Mouse (Mus musculus): ENCODE data around the gene B3galnt1. TPM values are rescaled to one million over a fixed set of nuclear protein-coding genes. Genes with fewer than 3 reads are reported as not detected.
A peak's percentile ranks its signal among the peaks of the same experiment; 100 is the strongest.

The B3galnt1 gene
- polyA plus RNA-seq, 1 experiment from 2014 or later = 33.7 TPM

DNA sequence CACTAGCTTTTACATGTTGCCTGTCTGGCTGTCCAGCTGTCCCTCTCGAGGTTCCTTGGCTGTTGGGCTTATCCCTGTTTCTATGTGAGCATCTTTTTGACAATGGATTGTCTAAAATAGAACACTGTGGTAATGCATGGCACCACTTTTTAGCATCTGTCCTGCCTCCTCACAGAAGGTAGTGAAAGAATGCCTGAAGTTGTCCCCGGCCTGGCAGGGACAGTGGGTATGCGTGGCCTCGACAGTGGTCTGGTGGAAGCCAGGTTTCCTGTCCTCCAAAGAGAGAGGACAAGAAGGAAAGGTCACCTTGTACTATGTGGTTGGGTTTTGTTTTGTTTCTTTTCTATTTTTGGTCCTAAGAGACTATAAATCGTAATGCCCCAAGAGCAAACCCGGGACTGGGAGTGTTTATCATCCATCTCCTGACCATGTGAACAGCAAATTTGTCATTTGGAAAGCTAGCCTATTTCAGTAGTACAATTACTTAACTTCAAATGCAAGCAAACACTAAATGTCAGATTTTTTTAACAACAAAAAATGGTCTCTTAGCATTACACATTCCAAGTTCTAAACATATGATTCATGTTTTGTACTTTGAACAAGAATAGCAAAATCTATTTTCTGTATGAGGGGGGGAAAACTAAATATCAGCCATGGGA lies 39.3 kb downstream of the B3galnt1 start:
- Histone ChIP-seq H3K4me3 (no peak overlapping the region), H3K36me3 (no peaks in the 10 kb centered on the region), H3K9me3 (replicated peaks) (no peaks in the 10 kb centered on the region), H3K4me1 (peaks cover 10% of the 10 kb centered on the region), H3K27ac (replicated peaks) (no peak overlapping the region), H3K27me3 (ENCODE audit: low read depth, poor library complexity, severe bottlenecking) (no peaks in the 10 kb centered on the region)
- WGBS = 93% methylated on average over 6 of the region's 6 CpGs
- DNase-seq (ENCODE audit: low spot score) = no peak

DNA sequence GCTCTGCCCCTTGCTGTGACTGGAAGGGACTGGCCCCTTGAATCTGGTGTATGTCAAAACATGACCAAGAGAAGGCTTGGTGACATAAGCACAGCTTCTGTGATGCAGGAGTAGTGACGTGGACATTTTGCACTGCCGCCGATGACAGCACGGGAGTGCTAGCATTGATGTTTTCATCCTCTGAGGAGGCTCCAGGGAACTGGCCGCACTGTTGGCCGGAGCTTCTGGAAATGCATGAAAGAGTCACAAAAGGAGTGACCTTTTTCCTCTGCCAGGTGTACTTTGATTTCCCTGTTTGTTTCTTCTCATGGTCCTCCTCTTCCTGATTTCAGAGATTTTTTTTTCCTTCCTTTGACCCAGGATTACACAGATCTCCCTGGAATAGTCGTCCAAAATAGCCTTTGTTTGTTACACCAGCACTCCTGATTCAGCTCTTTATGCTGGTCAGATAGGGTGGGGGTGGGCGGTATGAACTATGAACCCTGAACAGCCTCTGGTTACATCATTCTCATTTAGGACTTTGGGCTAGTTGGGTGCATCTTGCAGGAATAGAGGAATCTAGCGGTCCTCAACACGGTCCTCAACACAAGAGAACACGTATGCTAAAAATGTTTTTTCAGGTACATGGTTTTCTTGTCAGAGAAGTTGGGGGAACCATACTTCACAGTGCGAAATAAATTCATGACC lies 42.5 kb downstream of the B3galnt1 start:
- DNase-seq (ENCODE audit: low spot score) = no peak
- no peaks in the 10 kb centered on the region for H3K9me3 ChIP-seq (replicated peaks)
- H3K27me3 ChIP-seq (ENCODE audit: low read depth, poor library complexity, severe bottlenecking) = no peaks in the 10 kb centered on the region
- H3K36me3 ChIP-seq = peaks cover 16% of the 10 kb centered on the region
- H3K27ac ChIP-seq (replicated peaks) = no peak overlapping the region
- H3K4me3 ChIP-seq = no peak overlapping the region
- H3K4me1 ChIP-seq = peaks cover 5% of the 10 kb centered on the region; the same call in 1 of the 2 replicates
- WGBS = 86% methylated on average over 12 of the region's 12 CpGs

DNA sequence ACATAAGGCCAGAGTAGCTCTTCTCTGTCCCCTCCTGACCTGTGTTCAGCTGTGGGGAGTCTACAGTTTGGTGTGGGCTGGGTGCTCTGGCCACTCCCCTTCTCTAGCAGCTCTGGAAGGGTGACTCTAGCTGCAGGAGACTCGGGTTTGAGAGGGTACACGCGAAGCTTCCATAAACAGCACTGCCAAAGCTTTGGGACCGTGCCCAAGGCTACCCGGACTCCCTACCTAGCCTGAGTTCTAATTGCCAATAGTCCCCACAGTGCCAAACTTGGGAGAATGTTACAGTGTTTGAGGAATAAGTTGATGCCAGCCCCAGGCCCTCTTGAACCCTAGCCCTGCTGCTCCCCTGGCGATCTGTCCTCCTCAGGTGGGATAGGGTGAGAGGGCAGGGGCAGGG lies 43.2 kb downstream of the B3galnt1 start:
- Histone ChIP-seq H3K36me3 (peaks cover 16% of the 10 kb centered on the region), H3K27me3 (ENCODE audit: low read depth, poor library complexity, severe bottlenecking) (no peaks in the 10 kb centered on the region), H3K9me3 (replicated peaks) (no peaks in the 10 kb centered on the region), H3K4me1 (peaks cover 5% of the 10 kb centered on the region; the same call in 1 of the 2 replicates), H3K4me3 (no peak overlapping the region), H3K27ac (replicated peaks) (no peak overlapping the region)
- DNase-seq (ENCODE audit: low spot score) = no peak
- 90% methylated on average over 6 of the region's 6 CpGs for WGBS

DNA sequence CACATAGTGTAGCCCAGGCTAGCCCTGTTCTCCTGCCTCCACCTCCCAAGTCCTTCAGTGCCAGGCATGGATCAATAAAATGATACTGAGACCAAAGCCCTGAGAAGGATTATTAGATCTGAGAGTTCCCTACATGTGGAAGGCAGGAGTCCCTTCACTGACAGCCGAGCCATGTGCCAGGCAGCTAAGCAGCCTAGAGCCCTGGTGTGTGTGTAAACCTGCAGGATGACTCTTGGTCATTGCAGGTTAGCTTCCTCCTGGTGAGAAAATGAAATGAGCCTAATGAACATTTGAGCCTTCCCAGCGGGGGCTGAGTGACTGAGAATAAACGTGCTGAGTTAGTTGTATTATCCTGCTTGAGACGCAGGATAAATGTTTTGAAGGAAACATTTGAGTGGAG lies 49.2 kb downstream of the B3galnt1 start:
- no peak overlapping the region for H3K27ac ChIP-seq (replicated peaks)
- no peaks in the 10 kb centered on the region for H3K9me3 ChIP-seq (replicated peaks)
- 78% methylated on average over 4 of the region's 4 CpGs for WGBS
- DNase-seq (ENCODE audit: low spot score) = no peak
- H3K4me3 ChIP-seq = no peak overlapping the region
- no peaks in the 10 kb centered on the region for H3K4me1 ChIP-seq
- H3K36me3 ChIP-seq = peaks cover 22% of the 10 kb centered on the region
- no peaks in the 10 kb centered on the region for H3K27me3 ChIP-seq (ENCODE audit: low read depth, poor library complexity, severe bottlenecking)

DNA sequence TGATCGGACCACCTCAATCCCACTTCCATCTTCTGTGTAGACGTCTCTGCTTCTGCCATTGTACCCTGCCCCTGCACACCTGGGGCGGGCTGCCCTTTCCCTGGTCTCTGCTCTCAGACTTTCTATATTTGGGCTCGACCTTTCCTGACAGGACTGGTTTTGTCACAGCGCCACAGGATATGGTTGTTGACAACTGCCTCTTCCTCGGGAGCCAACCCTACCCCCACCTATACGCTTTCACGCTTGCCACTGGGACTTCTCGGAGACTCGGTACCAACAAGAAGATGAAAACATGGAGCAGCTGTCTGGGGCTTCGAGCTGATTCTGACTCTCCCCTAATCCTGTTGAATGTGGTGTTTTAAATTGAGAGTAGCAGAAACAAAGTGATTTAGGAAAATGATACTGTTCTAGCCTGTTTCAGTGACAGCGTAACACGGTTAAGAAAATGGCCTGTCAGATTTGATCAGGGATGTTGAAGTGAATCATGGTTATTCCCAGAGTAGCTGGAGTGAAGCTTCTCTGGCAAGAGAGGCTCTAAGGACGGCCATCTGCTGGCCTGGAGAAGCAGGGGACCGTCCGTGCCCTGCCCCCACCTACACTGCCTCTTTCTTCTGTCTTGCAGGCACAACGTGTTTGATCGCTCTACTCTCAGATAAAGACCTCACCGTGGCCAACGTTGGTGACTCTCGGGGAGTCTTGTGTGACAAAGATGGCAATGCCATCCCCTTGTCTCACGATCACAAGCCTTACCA lies 49.9 kb downstream of the B3galnt1 start:
- Histone ChIP-seq H3K4me3 (no peak overlapping the region), H3K4me1 (no peaks in the 10 kb centered on the region), H3K9me3 (replicated peaks) (no peaks in the 10 kb centered on the region), H3K27ac (replicated peaks) (no peak overlapping the region), H3K36me3 (peaks cover 18% of the 10 kb centered on the region), H3K27me3 (ENCODE audit: low read depth, poor library complexity, severe bottlenecking) (no peaks in the 10 kb centered on the region)
- no peak for DNase-seq (ENCODE audit: low spot score)
- WGBS = 87% methylated on average over 22 of the region's 22 CpGs

DNA sequence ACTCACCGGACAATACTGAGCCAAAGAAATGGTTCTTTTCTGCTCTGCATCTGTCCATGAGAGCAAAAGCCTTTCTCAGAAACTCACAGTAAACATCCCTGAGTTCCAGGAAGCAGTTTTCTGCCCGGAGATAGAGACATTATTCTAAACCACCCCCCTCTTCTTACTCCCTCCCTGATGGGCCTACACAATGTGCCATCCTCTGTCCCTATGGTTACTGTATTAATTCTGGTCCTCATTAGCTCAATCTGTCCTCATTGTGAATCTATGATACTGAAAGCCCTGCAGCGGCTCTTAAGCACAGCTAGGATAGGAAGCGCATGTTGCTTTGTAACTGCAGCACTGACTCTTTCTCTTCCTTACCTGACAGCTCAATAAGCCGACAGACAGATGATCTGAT lies 53.7 kb downstream of the B3galnt1 start:
- H3K27me3 ChIP-seq (ENCODE audit: low read depth, poor library complexity, severe bottlenecking) = peaks cover 6% of the 10 kb centered on the region; the same call in 1 of the 2 replicates
- 82% methylated on average over 5 of the region's 5 CpGs for WGBS
- H3K27ac ChIP-seq (replicated peaks) = no peak overlapping the region
- 0 out of 2 replicates have a peak, but pooled peaks cover 6% of the 10 kb centered on the region for H3K36me3 ChIP-seq
- no peaks in the 10 kb centered on the region for H3K9me3 ChIP-seq (replicated peaks)
- peaks cover 3% of the 10 kb centered on the region for H3K4me1 ChIP-seq
- no peak overlapping the region for H3K4me3 ChIP-seq
- no peak for DNase-seq (ENCODE audit: low spot score)

DNA sequence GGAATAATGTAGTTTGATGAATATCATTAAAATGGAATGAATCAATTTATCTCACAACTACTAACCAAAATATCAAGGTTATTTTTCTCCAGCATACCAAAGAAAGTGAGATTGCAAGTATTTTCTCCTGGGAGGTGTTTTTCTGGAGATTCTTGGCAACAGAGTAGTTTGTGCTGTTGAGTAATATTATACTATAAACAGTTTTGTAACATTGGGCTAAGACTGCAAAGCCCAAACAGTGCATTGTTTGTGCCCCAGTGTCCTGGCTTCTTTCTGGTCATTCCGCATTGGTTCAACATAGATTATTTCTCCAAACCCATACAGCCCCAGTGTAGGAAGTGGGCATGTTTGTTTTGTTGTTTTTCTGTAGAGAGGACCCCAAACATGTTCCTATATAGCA lies 55.0 kb downstream of the B3galnt1 start:
- 94% methylated on average over 1 of the region's 1 CpGs for WGBS
- no peak for DNase-seq (ENCODE audit: low spot score)

DNA sequence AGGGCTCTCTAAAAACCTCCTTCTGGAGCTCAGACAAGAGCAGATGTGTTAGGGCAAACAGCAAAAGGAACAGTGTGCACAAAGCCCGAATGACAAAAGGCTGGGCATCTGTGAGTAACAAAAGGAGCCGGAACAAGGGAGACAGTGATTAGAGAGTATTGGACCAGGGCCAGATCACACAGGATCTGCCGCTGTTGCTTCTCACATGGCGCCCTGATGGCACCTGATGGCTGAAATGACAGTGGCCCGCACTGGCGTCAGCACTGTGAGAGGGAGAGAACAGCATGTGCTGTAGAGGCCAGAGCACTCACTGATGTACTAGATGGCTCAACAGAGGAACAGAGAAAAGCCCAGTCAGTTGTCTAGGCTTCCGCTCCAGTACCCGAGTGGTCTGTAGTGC lies 55.8 kb downstream of the B3galnt1 start:
- no peak for DNase-seq (ENCODE audit: low spot score)
- no peaks in the 10 kb centered on the region for H3K9me3 ChIP-seq (replicated peaks)
- WGBS = 82% methylated on average over 8 of the region's 8 CpGs

More for the DNA sequence above, 55.0 kb downstream of the B3galnt1 start:
- no peak overlapping the region for H3K4me3 ChIP-seq
- H3K27me3 ChIP-seq (ENCODE audit: low read depth, poor library complexity, severe bottlenecking) = peaks cover 19% of the 10 kb centered on the region
- no peaks in the 10 kb centered on the region for H3K9me3 ChIP-seq (replicated peaks)
- no peaks in the 10 kb centered on the region for H3K36me3 ChIP-seq
- no peak overlapping the region for H3K27ac ChIP-seq (replicated peaks)
- H3K4me1 ChIP-seq = peaks cover 3% of the 10 kb centered on the region

DNA sequence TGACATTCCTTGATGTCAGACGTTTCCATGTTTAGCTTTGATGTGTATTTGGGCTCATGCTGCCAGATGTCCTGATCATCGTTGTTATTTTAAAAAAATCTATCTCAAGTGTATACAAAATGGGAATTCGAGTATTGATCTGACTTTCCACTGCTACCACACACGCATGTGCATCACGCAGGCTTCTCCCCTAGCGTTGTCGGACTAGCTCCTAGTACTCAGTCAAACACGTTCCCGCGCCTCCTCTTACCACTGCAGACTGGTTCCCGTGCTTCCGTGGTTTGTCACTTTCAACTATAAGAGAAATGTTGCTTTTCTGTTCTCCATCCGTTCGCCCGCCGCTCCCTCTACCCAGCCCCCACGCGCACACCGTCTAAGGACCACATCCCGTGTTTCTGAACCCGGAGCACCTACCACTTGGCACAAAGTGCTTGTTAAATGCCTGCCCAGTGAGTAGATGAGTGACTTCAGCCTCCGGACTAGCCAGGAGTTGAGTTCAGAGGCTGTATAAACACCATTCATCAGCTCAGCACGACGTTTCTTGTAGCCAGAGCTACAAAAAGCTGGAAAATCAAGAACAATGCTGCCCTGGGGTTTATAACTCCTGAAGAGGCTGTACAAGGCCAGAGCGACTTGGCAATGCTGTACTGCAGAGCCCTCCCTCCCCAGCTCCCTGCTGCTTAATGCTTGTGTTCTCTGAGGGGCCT lies 62.7 kb downstream of the B3galnt1 start:
- peak overlapping the region; percentile 61 for H3K27ac ChIP-seq (replicated peaks)
- no peaks in the 10 kb centered on the region for H3K9me3 ChIP-seq (replicated peaks)
- H3K36me3 ChIP-seq = no peaks in the 10 kb centered on the region
- 64% methylated on average over 25 of the region's 25 CpGs for WGBS
- H3K4me1 ChIP-seq = peaks cover 27% of the 10 kb centered on the region
- peaks cover 62% of the 10 kb centered on the region for H3K27me3 ChIP-seq (ENCODE audit: low read depth, poor library complexity, severe bottlenecking)
- no peak overlapping the region for H3K4me3 ChIP-seq
- peak; percentile 36 for DNase-seq (ENCODE audit: low spot score)

More for the DNA sequence above, 55.8 kb downstream of the B3galnt1 start:
- no peaks in the 10 kb centered on the region for H3K36me3 ChIP-seq
- no peak overlapping the region for H3K4me3 ChIP-seq
- H3K4me1 ChIP-seq = peaks cover 3% of the 10 kb centered on the region
- 0 out of 2 replicates have a peak overlapping the region, but pooled peaks have one; percentile 38 for H3K27ac ChIP-seq (replicated peaks)
- peaks cover 25% of the 10 kb centered on the region for H3K27me3 ChIP-seq (ENCODE audit: low read depth, poor library complexity, severe bottlenecking)

DNA sequence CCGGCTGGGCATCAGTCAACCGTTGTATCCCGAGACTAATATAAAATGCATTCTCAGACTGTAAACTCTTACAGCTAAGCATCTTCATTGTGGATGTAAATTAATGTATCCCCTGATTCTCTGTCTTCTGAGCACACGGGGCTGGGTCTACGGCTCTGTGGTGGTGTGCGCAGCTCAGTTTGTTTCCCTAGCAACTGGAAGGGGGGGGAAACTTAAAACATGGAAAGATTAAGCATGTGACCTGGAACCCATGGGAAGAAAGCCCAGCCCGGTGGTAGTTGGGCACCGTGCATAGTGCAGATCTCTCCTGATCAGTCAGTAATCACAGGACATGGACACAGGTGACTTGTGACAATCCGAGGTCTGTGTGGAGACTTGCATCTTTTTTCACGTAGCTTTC lies 63.3 kb downstream of the B3galnt1 start:
- Histone ChIP-seq H3K27me3 (ENCODE audit: low read depth, poor library complexity, severe bottlenecking) (peaks cover 57% of the 10 kb centered on the region), H3K4me1 (peaks cover 27% of the 10 kb centered on the region), H3K4me3 (no peak overlapping the region), H3K27ac (replicated peaks) (no peak overlapping the region), H3K9me3 (replicated peaks) (no peaks in the 10 kb centered on the region), H3K36me3 (no peaks in the 10 kb centered on the region)
- 74% methylated on average over 10 of the region's 10 CpGs for WGBS
- no peak for DNase-seq (ENCODE audit: low spot score)

DNA sequence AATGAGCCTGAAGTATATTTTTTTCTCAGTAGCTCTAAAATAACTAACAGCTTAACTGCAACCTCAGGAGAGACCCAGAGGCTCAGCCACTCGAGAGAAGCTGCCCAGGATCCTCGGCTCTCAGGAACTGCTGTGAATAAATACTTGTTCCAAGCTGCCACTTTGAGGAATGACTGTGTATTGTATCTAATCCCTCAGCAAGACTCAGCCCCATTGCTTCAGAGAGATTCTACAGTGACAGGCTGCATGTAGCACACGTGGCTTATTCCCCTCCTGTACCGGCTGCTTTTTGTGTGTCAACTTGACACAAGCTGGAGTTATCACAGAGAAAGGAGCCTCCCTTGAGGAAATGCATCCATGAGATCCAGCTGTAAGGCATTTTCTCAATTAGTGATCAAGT lies 66.1 kb downstream of the B3galnt1 start:
- no peak overlapping the region for H3K4me3 ChIP-seq
- no peaks in the 10 kb centered on the region for H3K9me3 ChIP-seq (replicated peaks)
- peaks cover 27% of the 10 kb centered on the region for H3K4me1 ChIP-seq
- no peak for DNase-seq (ENCODE audit: low spot score)
- H3K27me3 ChIP-seq (ENCODE audit: low read depth, poor library complexity, severe bottlenecking) = peaks cover 34% of the 10 kb centered on the region
- H3K36me3 ChIP-seq = no peaks in the 10 kb centered on the region
- 84% methylated on average over 4 of the region's 4 CpGs for WGBS
- no peak overlapping the region for H3K27ac ChIP-seq (replicated peaks)

DNA sequence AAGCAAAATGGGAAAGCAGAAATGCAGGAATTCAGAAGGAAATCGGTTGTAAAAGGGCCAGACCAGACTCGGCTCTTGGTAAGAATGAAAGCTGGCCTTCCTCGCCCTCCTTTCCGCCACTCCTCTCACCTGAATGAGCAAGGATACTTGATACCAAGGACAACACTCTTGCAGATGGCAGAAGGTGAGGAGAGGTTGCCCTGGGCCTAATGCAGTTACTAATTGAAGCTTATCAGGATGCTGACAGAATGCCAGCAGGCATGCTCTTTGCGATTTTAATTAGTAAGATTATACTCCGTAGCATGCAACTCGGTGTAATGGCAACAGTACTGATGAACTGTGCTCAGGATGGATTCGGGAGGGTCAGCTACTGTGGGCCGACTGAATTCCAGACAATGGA lies 67.2 kb downstream of the B3galnt1 start:
- DNase-seq (ENCODE audit: low spot score) = no peak
- Histone ChIP-seq H3K4me1 (peaks cover 15% of the 10 kb centered on the region), H3K36me3 (no peaks in the 10 kb centered on the region), H3K27ac (replicated peaks) (no peak overlapping the region), H3K27me3 (ENCODE audit: low read depth, poor library complexity, severe bottlenecking) (peaks cover 26% of the 10 kb centered on the region), H3K4me3 (no peak overlapping the region), H3K9me3 (replicated peaks) (no peaks in the 10 kb centered on the region)
- 90% methylated on average over 9 of the region's 9 CpGs for WGBS

Data from midbrain, embryonic 10.5 days (tissue).